Mouse (Mus musculus): Measurements from ENCODE around the gene Bpgm. TPM values are rescaled to one million over a fixed set of nuclear protein-coding genes. Genes with fewer than 3 reads are reported as not detected.
A peak's percentile ranks its signal among the peaks of the same experiment; 100 is the strongest.

Gene Bpgm
- polyA plus RNA-seq, 1 experiment from 2014 or later, result 87.1 TPM

GRCm38 (mm10) chr6:34493327-34494095 lies 17.5 kb downstream of the Bpgm start:
- 90% methylated on average over 21 of the region's 21 CpGs for WGBS (ENCODE audit: insufficient replicate concordance)
- no peak overlapping the region for H3K4me2 ChIP-seq

GRCm38 (mm10) chr6:34495140-34495551 lies 19.1 kb downstream of the Bpgm start:
- peaks cover 15% of the 10 kb centered on the region for H3K4me1 ChIP-seq
- 36% methylated on average over 7 of the region's 7 CpGs for WGBS (ENCODE audit: insufficient replicate concordance)
- H3K27ac ChIP-seq, result no peak overlapping the region
- H3K36me3 ChIP-seq, result peaks cover 33% of the 10 kb centered on the region
- ATAC-seq, result no peak
- H3K9me3 ChIP-seq (replicated peaks), result no peaks in the 10 kb centered on the region
- H3K27me3 ChIP-seq (replicated peaks), result no peaks in the 10 kb centered on the region
- no peak overlapping the region for H3K9ac ChIP-seq
- no peak overlapping the region for H3K4me2 ChIP-seq
- H3K4me3 ChIP-seq, result no peak overlapping the region

More at GRCm38 (mm10) chr6:34493327-34494095, 17.5 kb downstream of the Bpgm start:
- Histone ChIP-seq H3K36me3 (peaks cover 41% of the 10 kb centered on the region), H3K27me3 (replicated peaks) (no peaks in the 10 kb centered on the region), H3K27ac (no peak overlapping the region), H3K9me3 (replicated peaks) (no peaks in the 10 kb centered on the region), H3K4me3 (no peak overlapping the region), H3K4me1 (peaks cover 15% of the 10 kb centered on the region), H3K9ac (no peak overlapping the region)
- no peak for ATAC-seq

DNA sequence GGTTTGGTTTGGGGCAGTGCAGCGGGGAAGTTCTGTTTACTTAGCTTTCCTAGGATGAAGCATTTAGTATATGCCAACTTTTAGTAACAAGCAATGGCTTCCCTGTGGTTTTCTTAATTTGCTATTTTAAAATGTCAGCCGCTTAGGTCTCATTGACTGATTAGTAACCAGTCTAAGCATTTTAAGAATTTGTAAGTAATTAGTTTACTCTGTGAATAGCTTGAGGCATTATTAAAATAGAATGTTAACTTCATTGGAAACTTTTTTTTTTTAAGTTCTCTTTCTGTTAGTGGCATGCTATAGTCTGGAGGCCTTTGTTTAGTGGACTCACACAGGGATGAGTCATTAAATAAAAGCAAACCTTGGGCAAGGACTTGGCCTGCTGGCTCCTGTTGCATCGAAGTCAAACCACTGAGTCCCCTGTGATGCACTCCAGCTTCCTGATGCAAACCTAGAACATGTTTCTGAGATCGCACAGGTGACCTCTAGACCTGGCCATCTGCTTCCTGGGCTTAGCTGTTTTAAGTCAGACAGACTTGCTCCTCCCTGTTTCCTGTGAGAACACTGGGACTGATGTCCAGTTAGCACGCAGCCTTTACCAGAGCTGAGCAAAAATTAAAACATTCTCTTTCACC lies 22.1 kb downstream of the Bpgm start:
- Histone ChIP-seq H3K4me2 (no peak overlapping the region), H3K9me3 (replicated peaks) (no peaks in the 10 kb centered on the region), H3K27me3 (replicated peaks) (no peaks in the 10 kb centered on the region), H3K4me1 (peaks cover 24% of the 10 kb centered on the region), H3K36me3 (peaks cover 16% of the 10 kb centered on the region), H3K9ac (no peak overlapping the region), H3K4me3 (no peak overlapping the region), H3K27ac (no peak overlapping the region)
- WGBS (ENCODE audit: insufficient replicate concordance), result 76% methylated on average over 5 of the region's 5 CpGs
- ATAC-seq, result no peak

DNA sequence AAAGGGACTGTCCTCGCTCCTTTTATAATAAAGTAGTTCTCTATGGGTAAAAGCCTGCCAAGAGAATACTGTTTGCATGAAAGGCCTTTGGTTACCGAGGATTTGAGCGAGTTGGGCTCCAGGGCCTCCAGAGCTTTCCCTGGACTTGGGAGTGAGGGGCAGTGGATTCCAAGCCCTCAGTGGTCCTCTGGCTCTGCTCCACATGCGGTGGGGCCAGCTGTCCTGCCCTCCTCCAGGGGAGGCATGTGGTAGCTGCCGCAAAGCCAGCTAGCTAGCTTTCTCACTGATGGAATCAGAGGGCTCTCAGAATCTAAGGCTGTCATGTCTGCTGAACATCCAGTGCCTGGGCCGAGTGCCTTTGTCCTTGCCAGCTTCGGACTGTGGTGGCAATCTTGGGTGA lies 26.3 kb downstream of the Bpgm start:
- H3K9ac ChIP-seq, result no peak overlapping the region
- no peak overlapping the region for H3K27ac ChIP-seq
- peaks cover 25% of the 10 kb centered on the region for H3K4me1 ChIP-seq
- H3K4me2 ChIP-seq, result no peak overlapping the region
- H3K9me3 ChIP-seq (replicated peaks), result no peaks in the 10 kb centered on the region
- ATAC-seq, result no peak
- H3K4me3 ChIP-seq, result no peak overlapping the region
- WGBS (ENCODE audit: insufficient replicate concordance), result 77% methylated on average over 7 of the region's 7 CpGs
- peaks cover 31% of the 10 kb centered on the region for H3K36me3 ChIP-seq
- no peaks in the 10 kb centered on the region for H3K27me3 ChIP-seq (replicated peaks)

- Histone ChIP-seq H3K4me1 (peaks cover 55% of the 10 kb centered on the region), H3K36me3 (peaks cover 27% of the 10 kb centered on the region), H3K4me2 (no peak overlapping the region), H3K27me3 (replicated peaks) (peaks cover 3% of the 10 kb centered on the region; the same call in 1 of the 2 replicates), H3K27ac (no peak overlapping the region), H3K9me3 (replicated peaks) (no peaks in the 10 kb centered on the region), H3K4me3 (no peak overlapping the region), H3K9ac (no peak overlapping the region)
- ATAC-seq, result no peak
- WGBS (ENCODE audit: insufficient replicate concordance), result 84% methylated on average over 11 of the region's 11 CpGs
Observed at GRCm38 (mm10) chr6:34505957-34506356, 29.9 kb downstream of the Bpgm start.

- peaks cover 3% of the 10 kb centered on the region; the same call in 1 of the 2 replicates for H3K27me3 ChIP-seq (replicated peaks)
- H3K4me1 ChIP-seq, result peaks cover 58% of the 10 kb centered on the region
- ATAC-seq, result peak; percentile 53; the same call in 1 of the 2 replicates
- H3K27ac ChIP-seq, result peak overlapping the region; percentile 61
- 27% methylated on average over 4 of the region's 4 CpGs for WGBS (ENCODE audit: insufficient replicate concordance)
- H3K9me3 ChIP-seq (replicated peaks), result no peaks in the 10 kb centered on the region
- peaks cover 27% of the 10 kb centered on the region for H3K36me3 ChIP-seq
- H3K4me3 ChIP-seq, result no peak overlapping the region
- 0 out of 2 replicates have a peak overlapping the region, but pooled peaks have one; percentile 32 for H3K9ac ChIP-seq
- H3K4me2 ChIP-seq, result peak overlapping the region; percentile 52
Observed at GRCm38 (mm10) chr6:34507581-34507980, 31.6 kb downstream of the Bpgm start.

DNA sequence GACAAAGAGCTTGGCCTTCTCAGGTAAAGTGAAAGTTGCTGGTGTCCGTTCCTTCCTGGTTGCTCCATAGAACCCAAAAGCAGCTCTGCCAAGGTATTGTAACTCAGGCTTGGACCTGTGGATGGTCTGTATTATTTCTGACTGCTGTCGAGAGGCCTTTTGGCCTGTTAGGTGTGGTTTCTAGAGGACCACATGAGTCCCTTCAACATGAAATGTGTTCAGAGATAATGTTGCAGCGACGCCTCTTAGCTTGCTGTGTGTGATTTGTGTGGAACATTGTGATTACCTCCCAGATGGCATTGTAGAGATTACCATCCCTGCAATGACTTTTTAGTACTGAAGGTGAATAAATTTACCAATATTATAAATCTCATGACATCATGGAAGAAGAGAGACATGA lies 32.0 kb downstream of the Bpgm start:
- H3K4me1 ChIP-seq, result peaks cover 58% of the 10 kb centered on the region
- 0 out of 2 replicates have a peak overlapping the region, but pooled peaks have one; percentile 32 for H3K9ac ChIP-seq
- H3K4me3 ChIP-seq, result no peak overlapping the region
- peaks cover 27% of the 10 kb centered on the region for H3K36me3 ChIP-seq
- 34% methylated on average over 4 of the region's 4 CpGs for WGBS (ENCODE audit: insufficient replicate concordance)
- H3K27me3 ChIP-seq (replicated peaks), result peaks cover 3% of the 10 kb centered on the region; the same call in 1 of the 2 replicates
- peak overlapping the region; percentile 61 for H3K27ac ChIP-seq
- H3K4me2 ChIP-seq, result peak overlapping the region; percentile 52
- ATAC-seq, result peak; percentile 79
- no peaks in the 10 kb centered on the region for H3K9me3 ChIP-seq (replicated peaks)

DNA sequence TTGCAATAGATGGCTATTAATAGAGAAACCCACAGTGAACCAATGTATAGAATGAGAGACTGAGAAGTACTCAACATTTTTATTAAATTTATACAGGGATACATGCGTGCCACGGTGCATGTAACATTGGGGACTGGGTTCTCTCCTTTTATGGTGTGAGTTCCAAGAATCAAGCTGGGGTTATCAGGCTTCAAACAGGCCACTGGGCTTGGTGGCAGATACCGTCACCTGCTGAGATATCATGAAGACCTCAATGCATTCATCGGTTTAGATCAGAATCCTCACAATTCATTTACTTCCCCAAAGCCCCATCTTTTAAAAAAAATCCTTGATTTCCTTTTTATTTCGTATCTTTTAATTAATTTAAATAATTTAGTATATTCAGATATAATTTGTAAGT lies 34.3 kb downstream of the Bpgm start:
- 36% methylated on average over 5 of the region's 5 CpGs for WGBS (ENCODE audit: insufficient replicate concordance)
- Histone ChIP-seq H3K4me3 (no peak overlapping the region), H3K4me1 (peaks cover 63% of the 10 kb centered on the region), H3K9ac (no peak overlapping the region), H3K36me3 (peaks cover 11% of the 10 kb centered on the region), H3K4me2 (no peak overlapping the region), H3K27ac (no peak overlapping the region), H3K9me3 (replicated peaks) (no peaks in the 10 kb centered on the region), H3K27me3 (replicated peaks) (peaks cover 9% of the 10 kb centered on the region; the same call in 1 of the 2 replicates)
- ATAC-seq, result peak; percentile 58

GRCm38 (mm10) chr6:34511410-34511809 lies 35.4 kb downstream of the Bpgm start:
- H3K4me3 ChIP-seq, result no peak overlapping the region
- peaks cover 2% of the 10 kb centered on the region; the same call in 1 of the 2 replicates for H3K36me3 ChIP-seq
- H3K9ac ChIP-seq, result no peak overlapping the region
- no peak overlapping the region for H3K4me2 ChIP-seq
- H3K27ac ChIP-seq, result no peak overlapping the region
- peaks cover 67% of the 10 kb centered on the region for H3K4me1 ChIP-seq
- peaks cover 9% of the 10 kb centered on the region; the same call in 1 of the 2 replicates for H3K27me3 ChIP-seq (replicated peaks)
- H3K9me3 ChIP-seq (replicated peaks), result no peaks in the 10 kb centered on the region
- WGBS (ENCODE audit: insufficient replicate concordance), result 28% methylated on average over 2 of the region's 2 CpGs
- ATAC-seq, result peak; percentile 71

GRCm38 (mm10) chr6:34512741-34513140 lies 36.7 kb downstream of the Bpgm start:
- Histone ChIP-seq H3K4me2 (no peak overlapping the region), H3K4me3 (no peak overlapping the region), H3K4me1 (peaks cover 67% of the 10 kb centered on the region), H3K36me3 (no peaks in the 10 kb centered on the region), H3K9me3 (replicated peaks) (no peaks in the 10 kb centered on the region), H3K9ac (no peak overlapping the region), H3K27ac (no peak overlapping the region), H3K27me3 (replicated peaks) (peaks cover 9% of the 10 kb centered on the region; the same call in 1 of the 2 replicates)
- ATAC-seq, result no peak

DNA sequence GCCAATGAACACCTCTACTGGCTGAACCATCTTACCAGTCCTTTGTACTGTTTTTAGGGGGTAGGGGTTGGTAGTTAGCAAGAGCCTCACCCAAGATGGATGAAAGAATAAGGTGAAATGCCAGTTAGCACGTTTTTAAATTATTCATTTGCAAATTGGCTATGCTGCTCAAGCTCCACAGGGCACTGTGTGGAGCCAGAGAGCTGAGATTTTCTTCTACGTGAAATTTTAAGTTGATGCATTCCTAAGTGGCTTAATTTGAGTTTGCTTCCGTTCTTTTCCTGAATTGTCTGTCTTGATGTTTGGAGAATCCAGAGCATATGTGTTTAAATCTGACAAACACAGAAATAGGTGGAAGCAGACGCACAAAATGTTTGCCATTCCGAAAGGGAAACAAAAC lies 38.6 kb downstream of the Bpgm start:
- Histone ChIP-seq H3K4me2 (no peak overlapping the region), H3K4me1 (peaks cover 68% of the 10 kb centered on the region), H3K27me3 (replicated peaks) (peaks cover 6% of the 10 kb centered on the region; the same call in 1 of the 2 replicates), H3K9me3 (replicated peaks) (no peaks in the 10 kb centered on the region), H3K9ac (no peak overlapping the region), H3K4me3 (no peak overlapping the region), H3K27ac (no peak overlapping the region), H3K36me3 (no peaks in the 10 kb centered on the region)
- WGBS (ENCODE audit: insufficient replicate concordance), result 62% methylated on average over 5 of the region's 5 CpGs
- no peak for ATAC-seq

DNA sequence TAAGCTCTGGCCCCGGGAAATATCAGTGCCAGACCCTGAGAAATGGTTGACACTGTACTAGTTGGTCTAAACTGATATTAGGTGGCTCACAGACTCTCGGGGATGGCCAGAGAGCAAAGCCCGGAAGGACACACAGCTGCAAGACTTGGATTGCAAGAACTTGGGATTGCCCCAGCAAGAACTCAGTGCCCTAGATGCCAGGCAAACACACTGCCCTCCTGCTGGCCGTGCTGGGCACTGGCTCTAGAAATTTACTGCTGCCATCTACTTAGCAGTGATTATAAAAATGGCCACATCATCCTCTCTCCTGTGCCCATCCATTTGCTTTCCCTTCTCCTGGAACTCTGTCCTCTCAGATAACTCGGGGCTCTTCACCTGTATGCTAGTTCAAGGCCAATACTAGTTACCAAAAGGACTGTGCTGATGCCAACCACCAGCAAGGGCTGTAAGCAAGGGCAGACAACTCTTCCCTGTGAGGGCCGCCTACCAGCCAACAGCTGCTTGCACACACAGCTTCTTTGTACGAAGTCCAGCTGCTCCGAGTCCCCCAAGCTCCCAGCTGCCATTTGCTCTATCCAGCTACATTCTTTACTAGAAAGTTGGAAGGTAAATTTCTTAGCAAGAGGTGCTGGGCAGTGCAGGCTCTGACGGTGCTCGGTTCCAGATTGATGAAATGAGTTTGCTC lies 39.2 kb downstream of the Bpgm start:
- Histone ChIP-seq H3K27me3 (replicated peaks) (peaks cover 6% of the 10 kb centered on the region; the same call in 1 of the 2 replicates), H3K4me3 (no peak overlapping the region), H3K9me3 (replicated peaks) (no peaks in the 10 kb centered on the region), H3K4me1 (peaks cover 68% of the 10 kb centered on the region), H3K36me3 (no peaks in the 10 kb centered on the region), H3K27ac (no peak overlapping the region), H3K4me2 (no peak overlapping the region), H3K9ac (no peak overlapping the region)
- WGBS (ENCODE audit: insufficient replicate concordance), result 59% methylated on average over 10 of the region's 10 CpGs
- ATAC-seq, result no peak
